Mouse (Mus musculus) stomach, embryonic 14.5 days (tissue): ENCODE measurements around the gene 1700023F06Rik. TPM values are rescaled to one million over a fixed set of nuclear protein-coding genes. Genes with fewer than 3 reads are reported as not detected.

Experiments used
- ATAC-seq: fragments of 200-750 bp; cut with Nextera tagmentation; 2 replicates; pipeline ENCODE4 v1.8.0; 2017; ENCODE audit warnings: low read depth, moderate TSS enrichment; ENCODE audit not compliant: insufficient number of reproducible peaks, insufficient read depth, low FRiP score
- H3K27ac ChIP-seq: fragments of 300-500 bp; sonication (generic); 2 replicates; pipeline ENCODE4 v1.5.1; 2014; ENCODE audit warnings: mild to moderate bottlenecking, low read length, moderate library complexity, mixed read lengths
- H3K27me3 ChIP-seq: fragments of 300-500 bp; sonication (generic); 2 replicates; pipeline ENCODE4 v1.6.1; 2014; ENCODE audit warnings: low read length, control low read depth, mixed read lengths; ENCODE audit not compliant: control insufficient read depth, insufficient read depth
- H3K36me3 ChIP-seq: fragments of 300-500 bp; sonication (generic); 2 replicates; pipeline ENCODE4 v1.6.1; 2014; ENCODE audit warnings: mild to moderate bottlenecking, control low read depth, low read length, moderate library complexity, mixed read lengths; ENCODE audit not compliant: control insufficient read depth, insufficient read depth
- H3K4me1 ChIP-seq: fragments of 300-500 bp; sonication (generic); 2 replicates; pipeline ENCODE4 v1.6.1; 2014; ENCODE audit warnings: low read length, control low read depth, mixed read lengths; ENCODE audit not compliant: control insufficient read depth, insufficient read depth
- H3K4me2 ChIP-seq: fragments of 300-500 bp; sonication (generic); replicated peaks from 2 replicates; pipeline ENCODE4 v1.6.1; 2014; ENCODE audit warnings: low read depth, low read length, control low read depth
- H3K4me3 ChIP-seq: fragments of 300-500 bp; sonication (generic); 2 replicates; pipeline ENCODE4 v1.5.1; 2014; ENCODE audit warnings: low read depth, low read length, control low read depth
- H3K9ac ChIP-seq: fragments of 300-500 bp; sonication (generic); replicated peaks from 2 replicates; pipeline ENCODE4 v1.6.1; 2014; ENCODE audit warnings: low read depth, mild to moderate bottlenecking, control low read depth, low read length, moderate library complexity, mixed read lengths
- H3K9me3 ChIP-seq: fragments of 300-500 bp; sonication (generic); 2 replicates; pipeline ENCODE4 v1.6.1; 2016; ENCODE audit warnings: low read depth, low read length, control low read depth; ENCODE audit not compliant: control insufficient read depth
- WGBS: fragments of 180-500 bp; shearing (Covaris S2); extraction: QIAGEN DNeasy Blood & Tissue Kit; methylation state at CpG from one replicate; pipeline ENCODE4 v1.1.7; 2014; 5-methylcytosine and 5-hydroxymethylcytosine counted together
- polyA plus RNA-seq: library from polyadenylated mRNA; unstranded; fragments of >200 nt; fragmentation: Nextera tagmentation; extraction: Ambion mirVana; gene quantifications from 2 replicates; pipeline ENCODE4 v1.2.1, GENCODE M21; 2014

The 1700023F06Rik gene
- 1.5 and 1.8 TPM in 2 replicates for polyA plus RNA-seq

DNA sequence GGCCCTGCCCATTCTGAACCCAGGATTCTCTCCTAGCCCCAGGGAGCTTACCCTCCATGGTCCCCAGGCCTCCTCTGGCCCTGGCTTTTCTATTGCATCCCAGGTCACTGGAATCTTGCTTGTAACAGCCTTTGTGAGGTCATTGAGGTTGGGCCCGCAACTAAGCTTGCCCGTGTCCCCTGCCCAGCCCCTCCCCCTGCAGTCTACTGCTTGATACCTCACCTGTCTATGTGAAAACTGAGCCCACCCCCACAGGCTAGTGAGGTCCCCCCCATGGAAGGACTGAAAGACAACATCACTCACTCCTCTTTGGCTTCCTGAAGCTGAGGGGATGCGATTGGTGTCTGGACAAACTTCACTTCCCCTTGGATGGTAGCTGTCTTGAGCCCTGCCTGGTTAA is at the start of gene 1700023F06Rik:
Gene 1700023F06Rik, minus strand, starts transcription at position 101 of the 400 bp plus-strand sequence.
- no peak for ATAC-seq
- no peaks in the 10 kb centered on the region for H3K36me3 ChIP-seq
- H3K27ac ChIP-seq: no peak within 1 kb of the TSS
- no peaks in the 10 kb centered on the region for H3K4me1 ChIP-seq
- H3K4me3 ChIP-seq: no peak within 1 kb of the TSS
- no peak within 1 kb of the TSS for H3K4me2 ChIP-seq
- no peaks in the 10 kb centered on the region for H3K9me3 ChIP-seq
- H3K27me3 ChIP-seq: no peaks in the 10 kb centered on the region
- H3K9ac ChIP-seq: no peak within 1 kb of the TSS
- 73% methylated on average over 3 of the region's 3 CpGs for WGBS

DNA sequence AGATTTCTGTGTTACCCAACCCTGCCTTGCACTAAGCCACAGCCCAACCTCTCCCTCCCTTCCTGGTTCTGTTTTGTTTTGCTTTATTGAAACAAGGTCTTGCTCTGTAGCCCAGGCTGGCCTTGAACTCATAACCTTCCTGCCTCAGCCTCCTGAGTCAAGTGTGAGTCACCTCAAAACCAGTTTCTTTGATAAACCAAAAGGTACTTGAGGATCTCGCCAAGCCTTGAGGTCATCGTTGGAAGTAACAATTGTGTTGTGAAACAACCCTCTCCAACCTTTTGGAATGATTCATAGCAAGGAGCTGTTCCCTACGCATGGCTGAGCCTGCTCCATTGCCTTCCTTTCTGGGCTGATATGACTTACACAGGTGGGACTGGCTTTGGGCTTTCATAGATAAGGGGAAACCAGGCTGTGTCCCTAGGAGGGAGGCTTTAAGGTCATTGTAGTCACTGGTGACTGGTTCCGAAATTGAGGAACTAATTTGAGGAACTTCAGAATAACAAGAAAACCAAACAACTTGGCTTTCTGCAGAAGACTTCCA is 49.7 kb upstream of the 1700023F06Rik start:
- Histone ChIP-seq H3K9ac (no peak overlapping the region), H3K4me3 (no peak overlapping the region), H3K27ac (no peak overlapping the region), H3K9me3 (no peaks in the 10 kb centered on the region), H3K4me1 (peaks cover 27% of the 10 kb centered on the region), H3K4me2 (no peak overlapping the region), H3K36me3 (no peaks in the 10 kb centered on the region), H3K27me3 (no peaks in the 10 kb centered on the region)
- 91% methylated on average over 4 of the region's 4 CpGs for WGBS
- no peak for ATAC-seq

DNA sequence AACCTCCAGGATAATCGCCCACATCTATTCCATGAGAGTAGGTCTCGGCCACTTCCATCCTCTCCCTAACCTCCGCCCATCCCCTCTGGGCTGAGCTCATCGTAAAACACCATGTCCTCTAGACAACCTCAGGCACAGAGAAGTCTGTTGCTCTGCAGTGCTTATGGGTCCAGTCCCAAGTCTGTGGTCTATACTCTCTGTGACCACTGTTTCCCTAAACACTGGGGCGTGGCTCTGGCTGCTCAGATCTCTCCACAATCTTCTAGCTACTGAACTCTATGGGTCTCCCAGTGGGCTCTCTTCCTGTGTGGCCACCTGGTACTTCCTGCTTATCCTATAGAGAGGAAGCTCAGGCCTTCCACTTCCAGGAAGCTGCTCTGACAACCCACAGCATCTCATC is 45.2 kb upstream of the 1700023F06Rik start:
- Histone ChIP-seq H3K4me3 (no peak overlapping the region), H3K4me2 (no peak overlapping the region), H3K9me3 (no peaks in the 10 kb centered on the region), H3K9ac (no peak overlapping the region), H3K4me1 (peaks cover 13% of the 10 kb centered on the region; the same call in 1 of the 2 replicates), H3K27ac (no peak overlapping the region), H3K27me3 (no peaks in the 10 kb centered on the region), H3K36me3 (no peaks in the 10 kb centered on the region)
- WGBS: 80% methylated on average over 5 of the region's 5 CpGs
- ATAC-seq: no peak

DNA sequence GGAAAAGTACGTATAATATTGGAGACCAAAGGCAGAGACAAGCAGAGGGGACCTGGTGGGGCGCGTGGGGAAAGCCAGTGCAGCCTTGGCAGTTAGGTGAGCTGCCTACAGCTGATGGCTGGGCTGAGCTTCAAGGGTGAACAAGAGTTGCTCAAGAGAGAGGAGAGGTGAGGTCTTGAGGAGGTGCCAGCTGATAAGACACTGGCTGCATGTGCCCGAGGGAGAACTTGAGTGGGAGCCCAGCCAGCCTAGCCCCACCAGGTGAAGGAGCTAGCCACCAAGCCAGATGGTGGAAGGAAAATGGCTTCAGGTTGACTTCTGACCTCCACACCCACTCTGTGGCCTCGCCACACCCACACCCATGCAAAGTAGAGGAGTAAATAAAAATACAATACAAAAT is 44.0 kb upstream of the 1700023F06Rik start:
- Histone ChIP-seq H3K4me3 (no peak overlapping the region), H3K4me2 (no peak overlapping the region), H3K4me1 (peaks cover 25% of the 10 kb centered on the region), H3K9me3 (no peaks in the 10 kb centered on the region), H3K27ac (no peak overlapping the region), H3K36me3 (no peaks in the 10 kb centered on the region), H3K9ac (no peak overlapping the region), H3K27me3 (no peaks in the 10 kb centered on the region)
- WGBS: 83% methylated on average over 5 of the region's 5 CpGs
- ATAC-seq: no peak

DNA sequence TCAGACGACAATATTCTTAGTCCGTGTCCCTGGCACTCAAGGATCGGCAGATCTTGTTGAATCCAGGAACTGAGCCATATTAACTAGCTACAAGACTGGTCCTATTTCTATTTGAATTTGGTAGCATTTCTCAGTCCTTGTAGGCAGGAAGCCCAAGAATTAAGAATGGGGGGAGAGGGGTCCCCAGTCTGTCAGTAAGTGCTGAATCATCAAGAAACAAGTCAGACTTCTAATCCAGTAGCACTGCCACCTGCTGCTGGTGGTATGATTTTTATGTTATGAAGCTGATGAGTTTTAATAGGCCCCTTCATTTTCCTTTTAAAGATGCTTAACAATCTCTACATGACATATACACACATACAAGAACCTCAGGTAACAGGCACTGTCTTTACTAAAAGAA is 42.0 kb upstream of the 1700023F06Rik start:
- H3K4me3 ChIP-seq: no peak overlapping the region
- no peaks in the 10 kb centered on the region for H3K27me3 ChIP-seq
- no peak for ATAC-seq
- H3K4me2 ChIP-seq: no peak overlapping the region
- H3K36me3 ChIP-seq: no peaks in the 10 kb centered on the region
- H3K27ac ChIP-seq: no peak overlapping the region
- H3K9ac ChIP-seq: no peak overlapping the region
- H3K4me1 ChIP-seq: peaks cover 37% of the 10 kb centered on the region
- 85% methylated on average over 3 of the region's 3 CpGs for WGBS
- H3K9me3 ChIP-seq: no peaks in the 10 kb centered on the region

DNA sequence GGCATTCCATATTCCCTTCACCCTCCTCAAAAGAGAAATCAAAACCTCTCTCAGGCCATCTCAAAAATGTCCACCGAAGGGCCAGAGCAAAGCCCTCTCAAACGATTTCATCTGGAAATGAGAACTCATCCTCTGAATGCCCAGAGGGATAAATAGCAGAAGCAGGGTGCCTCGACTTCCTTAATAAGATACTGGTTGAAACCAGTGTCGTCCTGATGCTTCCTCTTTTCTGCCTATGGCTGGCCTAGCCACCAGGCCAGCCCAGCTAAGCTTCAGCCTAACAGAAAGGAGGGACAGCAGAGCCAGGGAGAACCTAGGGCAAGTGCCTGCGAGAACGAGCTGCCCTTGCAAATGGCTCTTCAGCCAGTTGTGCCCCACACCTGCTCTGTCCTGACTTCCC is 41.2 kb upstream of the 1700023F06Rik start:
- 70% methylated on average over 6 of the region's 6 CpGs for WGBS
- H3K9ac ChIP-seq: no peak overlapping the region
- no peaks in the 10 kb centered on the region for H3K27me3 ChIP-seq
- H3K4me2 ChIP-seq: no peak overlapping the region
- ATAC-seq: no peak
- H3K36me3 ChIP-seq: no peaks in the 10 kb centered on the region
- peaks cover 37% of the 10 kb centered on the region for H3K4me1 ChIP-seq
- H3K4me3 ChIP-seq: no peak overlapping the region
- no peak overlapping the region for H3K27ac ChIP-seq
- H3K9me3 ChIP-seq: no peaks in the 10 kb centered on the region

DNA sequence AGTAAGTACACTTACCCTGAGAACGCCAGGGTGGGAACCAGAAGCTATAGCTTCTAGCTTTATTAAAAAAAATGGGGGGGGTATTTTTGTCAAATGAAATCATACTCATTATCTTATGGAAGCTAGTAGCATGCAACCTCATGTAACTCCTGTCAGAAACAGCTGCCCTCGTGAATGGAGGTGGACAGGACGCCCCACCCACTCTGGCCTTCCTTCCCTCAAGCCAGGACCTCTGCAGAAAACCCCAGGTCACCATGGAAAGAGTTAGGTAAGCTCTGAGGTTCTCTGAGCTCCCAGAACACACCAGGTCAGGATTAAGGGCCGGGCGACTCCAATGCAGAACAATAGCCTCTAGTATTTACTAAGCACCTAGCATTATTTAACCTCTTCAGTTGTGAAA is 40.5 kb upstream of the 1700023F06Rik start:
- Histone ChIP-seq H3K27ac (no peak overlapping the region), H3K4me3 (no peak overlapping the region), H3K27me3 (no peaks in the 10 kb centered on the region), H3K9ac (no peak overlapping the region), H3K4me2 (no peak overlapping the region), H3K36me3 (no peaks in the 10 kb centered on the region), H3K4me1 (peaks cover 37% of the 10 kb centered on the region), H3K9me3 (no peaks in the 10 kb centered on the region)
- WGBS: 51% methylated on average over 5 of the region's 5 CpGs
- no peak for ATAC-seq

DNA sequence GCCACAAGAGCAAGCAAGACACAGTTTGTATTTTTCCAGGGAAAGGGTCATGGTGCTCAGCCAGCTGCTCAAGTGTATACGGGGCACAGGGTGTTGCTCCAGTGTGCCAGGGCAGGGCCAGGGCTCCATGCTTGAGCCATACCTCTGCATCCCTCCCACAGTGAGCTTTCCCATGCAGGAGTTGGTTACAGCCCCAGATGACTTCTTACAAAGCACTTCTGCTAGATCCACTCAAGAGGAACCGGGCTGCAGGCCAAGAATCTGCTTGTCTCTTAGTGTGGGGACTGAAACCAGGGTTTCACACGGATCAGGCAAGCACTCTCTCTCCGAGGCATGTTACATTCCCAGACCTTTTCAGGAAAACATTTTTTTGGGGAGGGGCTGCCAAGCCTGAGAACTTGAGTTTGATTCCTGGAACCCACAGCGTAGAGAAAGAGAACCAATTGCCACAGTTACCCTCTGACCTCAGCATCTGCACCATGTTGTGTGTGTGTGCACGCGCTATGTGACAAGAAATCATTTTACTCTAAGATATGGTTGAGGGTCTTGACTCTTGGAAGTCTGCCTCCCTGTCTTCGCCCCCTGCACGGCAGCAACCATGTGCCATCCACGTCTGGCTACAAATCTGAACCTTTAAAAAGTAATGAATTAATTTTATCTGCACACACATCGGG is 39.3 kb upstream of the 1700023F06Rik start:
- Histone ChIP-seq H3K27ac (peak overlapping the region; percentile 72), H3K27me3 (no peaks in the 10 kb centered on the region), H3K4me1 (peaks cover 37% of the 10 kb centered on the region), H3K9me3 (no peaks in the 10 kb centered on the region), H3K4me2 (no peak overlapping the region), H3K9ac (no peak overlapping the region), H3K4me3 (no peak overlapping the region), H3K36me3 (no peaks in the 10 kb centered on the region)
- ATAC-seq: no peak; the same call in 1 of the 2 replicates
- WGBS: 50% methylated on average over 11 of the region's 11 CpGs
